10 mouse cellular contexts compared by ENCODE assay signal in the genomic region with DNA sequence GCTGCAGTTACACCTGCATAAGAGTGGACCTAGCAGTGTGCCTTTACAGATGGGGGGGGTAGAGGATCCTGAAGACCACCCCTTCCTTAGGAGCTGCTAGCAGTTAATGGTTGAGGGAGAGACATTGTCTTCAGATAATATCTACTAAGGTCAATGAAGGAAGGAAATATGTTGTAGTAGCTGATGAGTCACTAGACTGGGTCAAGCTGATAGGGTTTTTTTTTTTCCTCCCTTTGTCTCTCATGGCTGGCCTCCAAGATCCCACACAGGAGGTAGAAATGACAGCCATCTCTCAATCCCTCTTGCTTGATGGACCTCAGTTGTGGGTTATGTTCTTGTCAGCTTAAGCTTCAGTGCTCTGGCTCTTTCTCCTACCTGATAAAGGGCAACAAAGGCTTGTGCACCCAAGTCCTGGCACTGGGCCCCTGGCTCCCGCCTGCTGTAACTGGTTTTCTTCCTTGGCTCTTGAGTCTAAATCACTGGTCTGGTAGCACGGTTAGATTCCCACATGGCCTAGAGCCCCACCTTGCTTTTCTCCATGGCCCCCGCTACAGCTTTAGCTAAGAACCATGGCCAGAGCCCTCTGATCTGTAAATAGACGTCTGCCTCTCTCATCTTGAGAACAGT. TPM values are rescaled to one million over a fixed set of nuclear protein-coding genes. Genes with fewer than 3 reads are reported as not detected.
A peak's percentile ranks its signal among the peaks of the same experiment; 100 is the strongest.
DNase-seq lines count a peak whose midpoint lies in the region; ATAC-seq and TF ChIP-seq lines count a peak whose summit lies in the region.
"Had no signal": no experiment of that assay in that cellular context is flagged by ENCODE, and none has a peak within 500 bp of the region (broad histone marks: within the 10 kb centered on the region; RNA-seq: fewer than 3 reads in every experiment).

No protein-coding gene starts in this region.

- no peak for TF ChIP-seq POLR2A in CH12.LX (IDR thresholded peaks at IDR 0.05; ENCODE audit: low read depth, low read length)

- TF ChIP-seq CTCF in gastrocnemius, adult 2 months (IDR thresholded peaks at IDR 0.05), result no peak
- no peak for TF ChIP-seq CTCF in CH12.LX (conservative IDR thresholded peaks at IDR 0.05 in 1 of 2, IDR thresholded peaks at IDR 0.05 in 1 of 2; ENCODE audit: low read depth in 2 of 2, low read length in 2 of 2)
- no peak for TF ChIP-seq CTCF in liver, postnatal 0 days (IDR thresholded peaks at IDR 0.05; ENCODE audit: low read depth)

- intact Hi-C loops in gastrocnemius, adult 2 months (cut with DNase I), result loop anchor here (2.0 kb wide), 1 partner anchor 28 kb away; no protein-coding TSS in a partner anchor
- intact Hi-C loops in gastrocnemius, postnatal 36 days (cut with DNase I), result no loop called here

- H3K27ac ChIP-seq in gastrocnemius, adult 2 months, result peak overlapping the region; percentile 56
- H3K27ac ChIP-seq in CH12.LX (ENCODE audit: insufficient read depth, low read depth), result no peak overlapping the region
- H3K27ac ChIP-seq in liver, postnatal 0 days (ENCODE audit: low read depth), result no peak overlapping the region
- no peak overlapping the region for H3K27ac ChIP-seq in neural tube, embryonic 15.5 days (replicated peaks)
- H3K27ac ChIP-seq in hindbrain, embryonic 16.5 days (ENCODE audit: low read depth, low read length), result no peak overlapping the region

- 38% methylated on average over 4 of the region's 4 CpGs for WGBS in liver, postnatal 0 days (ENCODE audit: insufficient replicate concordance)
- WGBS in neural tube, embryonic 15.5 days, result 76% methylated on average over 4 of the region's 4 CpGs
- WGBS in hindbrain, embryonic 16.5 days, result 68% methylated on average over 4 of the region's 4 CpGs

- TF ChIP-seq RAD21 in CH12.LX (IDR thresholded peaks at IDR 0.05; ENCODE audit: low read depth, low read length), result no peak

- dilution Hi-C loops in CH12.LX (cut with MboI; ENCODE audit: extremely low pct_ligation_motif_present, extremely low pct_unique_long_range_greater_than_20kb, low sequenced_read_pairs), result no loop called here

- no peaks in the 10 kb centered on the region for H3K9me3 ChIP-seq in CH12.LX (replicated peaks; ENCODE audit: low read length)
- no peaks in the 10 kb centered on the region for H3K9me3 ChIP-seq in liver, postnatal 0 days (ENCODE audit: low read length)
- H3K9me3 ChIP-seq in neural tube, embryonic 15.5 days (replicated peaks), result no peaks in the 10 kb centered on the region
- H3K9me3 ChIP-seq in hindbrain, embryonic 16.5 days (ENCODE audit: control insufficient read depth, low read length), result no peaks in the 10 kb centered on the region

- TF ChIP-seq EP300 in CH12.LX (IDR thresholded peaks at IDR 0.05; ENCODE audit: low read length), result no peak
- TF ChIP-seq EP300 in liver, postnatal 0 days (IDR thresholded peaks at IDR 0.05; ENCODE audit: low read depth), result 0 out of 2 replicates have a peak, but pooled peaks have one; percentile 37

- no peak for ATAC-seq in liver, postnatal 0 days
- ATAC-seq in neural tube, embryonic 15.5 days (ENCODE audit: low FRiP score), result no peak
- ATAC-seq in hindbrain, embryonic 16.5 days, result no peak

- H3K27me3 ChIP-seq in CH12.LX (replicated peaks), result no peaks in the 10 kb centered on the region
- H3K27me3 ChIP-seq in liver, postnatal 0 days (ENCODE audit: insufficient read depth, low read length), result no peaks in the 10 kb centered on the region
- no peaks in the 10 kb centered on the region for H3K27me3 ChIP-seq in neural tube, embryonic 15.5 days (replicated peaks)
- H3K27me3 ChIP-seq in hindbrain, embryonic 16.5 days (replicated peaks; ENCODE audit: control insufficient read depth, insufficient read depth, low read length), result no peaks in the 10 kb centered on the region

- peaks cover 0 to 5% of the 10 kb centered on the region in 2 experiments for H3K36me3 ChIP-seq in CH12.LX (replicated peaks in 1 of 2; ENCODE audit: control insufficient read depth in 1 of 2, insufficient read depth in 1 of 2, low read length in 1 of 2)
- peaks cover 5% of the 10 kb centered on the region; the same call in 1 of the 2 replicates for H3K36me3 ChIP-seq in liver, postnatal 0 days (replicated peaks; ENCODE audit: insufficient read depth, low read length)
- H3K36me3 ChIP-seq in neural tube, embryonic 15.5 days, result peaks cover 4% of the 10 kb centered on the region
- no peaks in the 10 kb centered on the region for H3K36me3 ChIP-seq in hindbrain, embryonic 16.5 days (ENCODE audit: control insufficient read depth, insufficient read depth, low read length)

- H3K4me1 ChIP-seq in CH12.LX (ENCODE audit: control insufficient read depth in 1 of 2, insufficient read depth in 2 of 2), result peaks cover 11 to 33% of the 10 kb centered on the region in 2 experiments
- peaks cover 31% of the 10 kb centered on the region for H3K4me1 ChIP-seq in liver, postnatal 0 days (ENCODE audit: insufficient read depth)
- peaks cover 21% of the 10 kb centered on the region for H3K4me1 ChIP-seq in neural tube, embryonic 15.5 days
- peaks cover 14% of the 10 kb centered on the region for H3K4me1 ChIP-seq in hindbrain, embryonic 16.5 days (ENCODE audit: control insufficient read depth, insufficient read depth, low read depth, low read length)

- 0 out of 2 replicates have a peak overlapping the region, but pooled peaks have one; percentile 18 for H3K4me2 ChIP-seq in CH12.LX (ENCODE audit: insufficient read depth, low read depth, poor library complexity, severe bottlenecking)
- H3K4me2 ChIP-seq in liver, postnatal 0 days (ENCODE audit: low read depth, low read length), result no peak overlapping the region
- H3K4me2 ChIP-seq in neural tube, embryonic 15.5 days, result no peak overlapping the region
- no peak overlapping the region for H3K4me2 ChIP-seq in hindbrain, embryonic 16.5 days (ENCODE audit: low read length)

- H3K4me3 ChIP-seq in gastrocnemius, adult 2 months, result no peak overlapping the region
- no peak overlapping the region for H3K4me3 ChIP-seq in CH12.LX (replicated peaks in 1 of 3; ENCODE audit: low read depth in 2 of 3, low read length in 2 of 3, poor library complexity in 1 of 3)
- H3K4me3 ChIP-seq in liver, postnatal 0 days (ENCODE audit: low read depth, low read length), result no peak overlapping the region
- no peak overlapping the region for H3K4me3 ChIP-seq in neural tube, embryonic 15.5 days (replicated peaks)
- H3K4me3 ChIP-seq in hindbrain, embryonic 16.5 days (ENCODE audit: low read length), result no peak overlapping the region

- in situ Hi-C loops in CH12.LX (cut with MboI; ENCODE audit: low pct_ligation_motif_present, low pct_unique_long_range_greater_than_20kb, low sequenced_read_pairs), result no loop called here

- DNase-seq in gastrocnemius, adult 2 months, result no peak
- DNase-seq in gastrocnemius, postnatal 36 days, result no peak
- no peak for DNase-seq in CH12.LX (ENCODE audit: extremely low read depth)
- DNase-seq in c-Kit-positive CD71-negative TER-119-negative erythroid progenitor cells, embryonic 14.5 days (ENCODE audit: low read depth), result peak; percentile 17
- DNase-seq in liver, postnatal 0 days, result no peak
- no peak for DNase-seq in frontal cortex, postnatal 25 days (ENCODE audit: low spot score in 2 of 2)
- DNase-seq: kidney, adult 8-10 months; retina, postnatal 1 day had no signal

- H3K79me2 ChIP-seq in CH12.LX (replicated peaks; ENCODE audit: control insufficient read depth, extremely low read depth, insufficient read depth, poor library complexity, severe bottlenecking), result no peaks in the 10 kb centered on the region; the same call in 1 of the 2 replicates

- H3K9ac ChIP-seq in CH12.LX (ENCODE audit: insufficient read depth, low read depth), result no peak overlapping the region
- H3K9ac ChIP-seq in liver, postnatal 0 days (replicated peaks), result no peak overlapping the region
- no peak overlapping the region for H3K9ac ChIP-seq in neural tube, embryonic 15.5 days (replicated peaks)
- H3K9ac ChIP-seq in hindbrain, embryonic 16.5 days (ENCODE audit: low read depth, low read length), result no peak overlapping the region

TF ChIP-seq in CH12.LX, 34 proteins besides CTCF, POLR2A, EP300 and RAD21:
- TF ChIP-seq ELF1 (IDR thresholded peaks at IDR 0.05; ENCODE audit: low read depth, low read length), result no peak
- no peak for TF ChIP-seq CHD2 (IDR thresholded peaks at IDR 0.05; ENCODE audit: low read length)
- TF ChIP-seq NRF1 (IDR thresholded peaks at IDR 0.05; ENCODE audit: low read depth, low read length), result no peak
- TF ChIP-seq ZC3H11A (IDR thresholded peaks at IDR 0.05; ENCODE audit: low read depth, low read length), result no peak
- no peak for TF ChIP-seq E2F4 (IDR thresholded peaks at IDR 0.05; ENCODE audit: insufficient replicate concordance, low read depth, low read length)
- TF ChIP-seq JUND (conservative IDR thresholded peaks at IDR 0.05; ENCODE audit: low read depth, low read length), result no peak
- TF ChIP-seq POLR2AphosphoS2 (IDR thresholded peaks at IDR 0.05; ENCODE audit: low read depth, low read length), result no peak
- no peak for TF ChIP-seq SIN3A (IDR thresholded peaks at IDR 0.05; ENCODE audit: low read length)
- TF ChIP-seq MEF2A (IDR thresholded peaks at IDR 0.05; ENCODE audit: borderline replicate concordance, low read depth, low read length), result no peak

RNA-seq across cellular contexts. Expression of a gene that starts 0.6 kb away (rescaled TPM):
- 10 to 100 TPM; 23.0 to 25.5 TPM for total RNA-seq in gastrocnemius, adult 2 months (2021)
- total RNA-seq in gastrocnemius, postnatal 36 days (2021), result 10 to 100 TPM; 23.8 to 24.6 TPM
- total RNA-seq in CH12.LX (2012; rRNA removed) (12.1 and 13.0 TPM in 2 replicates), CH12.LX (2014; rRNA removed) (12.3 and 13.8 TPM in 2 replicates)
- polyA plus RNA-seq in CH12.LX (2012; ENCODE audit: insufficient read length, low read depth), result 8.8 and 10.5 TPM in 2 replicates
- polyA plus RNA-seq in liver, postnatal 0 days (2015; fragmentation: Nextera tagmentation; extraction: Ambion mirVana), result 9.3 and 11.9 TPM in 2 replicates
- polyA plus RNA-seq in neural tube, embryonic 15.5 days (2015; fragmentation: Nextera tagmentation; extraction: Ambion mirVana), result 31.3 and 37.5 TPM in 2 replicates
- 37.7 and 44.6 TPM in 2 replicates for polyA plus RNA-seq in hindbrain, embryonic 16.5 days (2015; fragmentation: Nextera tagmentation; extraction: Ambion mirVana)

RNA-seq across cellular contexts. Expression of a gene that starts 6.1 kb away (rescaled TPM):
- total RNA-seq in gastrocnemius, adult 2 months (2021), result 1 to 10 TPM; 1.5 to 3.0 TPM
- total RNA-seq in gastrocnemius, postnatal 36 days (2021), result 1 to 10 TPM; 1.7 to 2.8 TPM
- total RNA-seq in CH12.LX (2012; rRNA removed) (not detected in 2 replicates), CH12.LX (2014; rRNA removed) (not detected in 2 replicates)
- not detected in 2 replicates for polyA plus RNA-seq in CH12.LX (2012; ENCODE audit: insufficient read length, low read depth)
- 0.12 and 0.25 TPM in 2 replicates for polyA plus RNA-seq in liver, postnatal 0 days (2015; fragmentation: Nextera tagmentation; extraction: Ambion mirVana)
- polyA plus RNA-seq in neural tube, embryonic 15.5 days (2015; fragmentation: Nextera tagmentation; extraction: Ambion mirVana), result 1.8 and 2.7 TPM in 2 replicates
- 1.5 and 2.4 TPM in 2 replicates for polyA plus RNA-seq in hindbrain, embryonic 16.5 days (2015; fragmentation: Nextera tagmentation; extraction: Ambion mirVana)
